ENCODE assay signal across 9 mouse cellular contexts in the genomic region with DNA sequence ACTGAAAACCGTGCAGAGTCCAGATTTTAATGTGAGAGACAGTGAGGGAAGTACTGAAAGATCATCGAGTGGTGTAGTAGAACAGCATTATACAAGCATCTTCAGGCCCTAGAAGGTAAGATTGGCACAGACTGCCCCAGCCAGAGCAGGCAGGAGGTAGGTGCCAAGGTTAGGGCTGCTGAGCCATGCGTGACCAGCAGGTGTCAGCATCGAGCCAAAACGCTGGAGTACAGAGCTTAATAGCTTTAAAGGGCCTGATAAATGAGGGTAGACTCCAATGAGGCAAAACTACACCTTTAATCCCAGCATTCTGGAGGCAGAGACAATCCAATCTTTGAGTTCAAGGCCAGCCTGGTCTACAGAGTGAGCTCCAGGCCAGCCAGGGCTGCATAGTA. TPM values are rescaled to one million over a fixed set of nuclear protein-coding genes. Genes with fewer than 3 reads are reported as not detected.
A peak's percentile ranks its signal among the peaks of the same experiment; 100 is the strongest.
DNase-seq lines count a peak whose midpoint lies in the region; ATAC-seq and TF ChIP-seq lines count a peak whose summit lies in the region.
"Had no signal": no experiment of that assay in that cellular context is flagged by ENCODE, and none has a peak within 500 bp of the region (broad histone marks: within the 10 kb centered on the region; RNA-seq: fewer than 3 reads in every experiment).

No protein-coding gene starts in this region.

- no peaks in the 10 kb centered on the region for H3K9me3 ChIP-seq in hindbrain, postnatal 0 days (ENCODE audit: low read length)

- no peak overlapping the region for H3K9ac ChIP-seq in hindbrain, postnatal 0 days (replicated peaks; ENCODE audit: low read length)

- no peaks in the 10 kb centered on the region for H3K4me1 ChIP-seq in hindbrain, postnatal 0 days (ENCODE audit: insufficient read depth, low read length)

- no peak overlapping the region for H3K27ac ChIP-seq in hindbrain, postnatal 0 days

- peak; percentile 89 for DNase-seq in NIH3T3 (ENCODE audit: low read depth)
- peak; percentile 88 for DNase-seq in cerebellum, adult 9-11 months
- peak; percentile 60 to 85 for DNase-seq in frontal cortex, postnatal 14 days (ENCODE audit: low spot score in 2 of 2)
- DNase-seq in hindbrain, postnatal 0 days (ENCODE audit: low spot score): peak; percentile 85
- peak; percentile 86 to 88 for DNase-seq in left cerebral cortex, adult 18-20 months (ENCODE audit: low spot score in 2 of 2)
- DNase-seq in right cerebral cortex, adult 18-20 months: peak; percentile 79
- DNase-seq in urinary bladder, adult 2 months (ENCODE audit: low spot score): peak; percentile 71

- TF ChIP-seq CTCF in hindbrain, postnatal 0 days (IDR thresholded peaks at IDR 0.05; ENCODE audit: low read depth): peak; percentile 93

- no peaks in the 10 kb centered on the region for H3K27me3 ChIP-seq in hindbrain, postnatal 0 days (ENCODE audit: insufficient read depth, low read length)

- H3K36me3 ChIP-seq in hindbrain, postnatal 0 days (ENCODE audit: insufficient read depth, low read length): peaks cover 6% of the 10 kb centered on the region; the same call in 1 of the 2 replicates

- no peak overlapping the region for H3K4me2 ChIP-seq in hindbrain, postnatal 0 days (ENCODE audit: low read depth, low read length)

- WGBS in hindbrain, postnatal 0 days: 14% methylated on average over 5 of the region's 5 CpGs

- peak; percentile 77 for ATAC-seq in hindbrain, postnatal 0 days
- ATAC-seq in megakaryocyte, adult 5-6 weeks (ENCODE audit: poor library complexity, severe bottlenecking): peak; percentile 78

- no peak overlapping the region for H3K4me3 ChIP-seq in hindbrain, postnatal 0 days (ENCODE audit: low read length)
- H3K4me3 ChIP-seq: myocyte had no signal

RNA-seq across cellular contexts. Expression of a gene that starts 0.5 kb away (rescaled TPM):
- 1.9 and 2.3 TPM in 2 replicates for total RNA-seq in hindbrain, postnatal 0 days (2014; rRNA removed)
- polyA plus RNA-seq in hindbrain, postnatal 0 days (2015; fragmentation: Nextera tagmentation; extraction: Ambion mirVana): 3.1 and 3.6 TPM in 2 replicates
- total RNA-seq in left cerebral cortex, adult 18-20 months (2021): 1 to 10 TPM; 1.5 to 1.6 TPM
- total RNA-seq in megakaryocyte, adult 5-6 weeks (2015): 77.5 and 85.2 TPM in 2 replicates
- 103 and 115 TPM in 2 replicates for total RNA-seq in megakaryocyte, adult 5-6 weeks (2017)
- polyA plus RNA-seq in urinary bladder, adult 2 months (2012; rRNA removed): 8.5 and 8.7 TPM in 2 replicates

RNA-seq across cellular contexts. Expression of a gene that starts 8.7 kb away (rescaled TPM):
- 33.4 and 38.5 TPM in 2 replicates for total RNA-seq in hindbrain, postnatal 0 days (2014; rRNA removed)
- polyA plus RNA-seq in hindbrain, postnatal 0 days (2015; fragmentation: Nextera tagmentation; extraction: Ambion mirVana): 39.2 and 42.4 TPM in 2 replicates
- total RNA-seq in left cerebral cortex, adult 18-20 months (2021): 10 to 100 TPM; 15.8 to 17.1 TPM
- 3.3 and 3.8 TPM in 2 replicates for total RNA-seq in megakaryocyte, adult 5-6 weeks (2015)
- 4.4 and 5.0 TPM in 2 replicates for total RNA-seq in megakaryocyte, adult 5-6 weeks (2017)
- 10.4 and 11.0 TPM in 2 replicates for polyA plus RNA-seq in urinary bladder, adult 2 months (2012; rRNA removed)

RNA-seq across cellular contexts. Expression of a gene that starts 8.8 kb away (rescaled TPM):
- 44.6 and 56.7 TPM in 2 replicates for total RNA-seq in hindbrain, postnatal 0 days (2014; rRNA removed)
- 72.1 and 75.7 TPM in 2 replicates for polyA plus RNA-seq in hindbrain, postnatal 0 days (2015; fragmentation: Nextera tagmentation; extraction: Ambion mirVana)
- total RNA-seq in left cerebral cortex, adult 18-20 months (2021): 10 to 100 TPM; 45.3 to 47.6 TPM
- 51.3 and 61.3 TPM in 2 replicates for total RNA-seq in megakaryocyte, adult 5-6 weeks (2015)
- 68.0 and 72.8 TPM in 2 replicates for total RNA-seq in megakaryocyte, adult 5-6 weeks (2017)
- polyA plus RNA-seq in urinary bladder, adult 2 months (2012; rRNA removed): 84.2 and 90.2 TPM in 2 replicates

RNA-seq across cellular contexts. Expression of a gene that starts 17.6 kb away (rescaled TPM):
- total RNA-seq in hindbrain, postnatal 0 days (2014; rRNA removed): 127 and 172 TPM in 2 replicates
- 15.6 and 16.4 TPM in 2 replicates for polyA plus RNA-seq in hindbrain, postnatal 0 days (2015; fragmentation: Nextera tagmentation; extraction: Ambion mirVana)
- total RNA-seq in left cerebral cortex, adult 18-20 months (2021): 10 to 100 TPM; 24.4 to 27.0 TPM
- 0.04 TPM in 1 of 2 replicates, not detected in the other for total RNA-seq in megakaryocyte, adult 5-6 weeks (2015)
- total RNA-seq in megakaryocyte, adult 5-6 weeks (2017): not detected in 2 replicates
- polyA plus RNA-seq in urinary bladder, adult 2 months (2012; rRNA removed): 4.2 and 5.8 TPM in 2 replicates

RNA-seq across cellular contexts. Expression of a gene that starts 18.3 kb away (rescaled TPM):
- 0.43 and 0.73 TPM in 2 replicates for total RNA-seq in hindbrain, postnatal 0 days (2014; rRNA removed)
- 1.1 and 1.5 TPM in 2 replicates for polyA plus RNA-seq in hindbrain, postnatal 0 days (2015; fragmentation: Nextera tagmentation; extraction: Ambion mirVana)
- under 1 TPM in 1 of 2 experiments, not detected in 1; 0.73 TPM for total RNA-seq in left cerebral cortex, adult 18-20 months (2021)
- 1.1 and 4.4 TPM in 2 replicates for total RNA-seq in megakaryocyte, adult 5-6 weeks (2015)
- not detected in 2 replicates for total RNA-seq in megakaryocyte, adult 5-6 weeks (2017)
- polyA plus RNA-seq in urinary bladder, adult 2 months (2012; rRNA removed): 1.2 and 1.5 TPM in 2 replicates

Comparison
In these comparisons a context has a peak if more than half of its experiments do, and no peak if none do; other contexts are left out.
1. RNA of a gene that starts 0.5 kb away (total RNA-seq): 77.5 to 115 TPM in megakaryocyte, adult 5-6 weeks; 1.9 to 2.3 TPM in hindbrain, postnatal 0 days and 1.5 to 1.6 TPM in left cerebral cortex, adult 18-20 months; every median in the first group is over 10 times any median in the second.
2. Peak in every context shown above with its lines, with median percentiles within 50 percentile points of each other: DNase-seq.